Mouse (Mus musculus) cerebellum, postnatal 10 days (tissue): Measurements from ENCODE around the gene Tmem147.
A peak's percentile ranks its signal among the peaks of the same experiment; 100 is the strongest.
"Not testable (repeated sequence)": the region's sequence is repeated elsewhere in the genome, so short reads cannot be mapped to it uniquely, and the experiment has no call there.

Experiments used
- DNase-seq, 2 experiments: peaks; one replicate each; pipeline ENCODE4 v3.0.0; 2021; ENCODE audit warnings: mixed read lengths in 2 of 2

Tmem147 gene

DNA sequence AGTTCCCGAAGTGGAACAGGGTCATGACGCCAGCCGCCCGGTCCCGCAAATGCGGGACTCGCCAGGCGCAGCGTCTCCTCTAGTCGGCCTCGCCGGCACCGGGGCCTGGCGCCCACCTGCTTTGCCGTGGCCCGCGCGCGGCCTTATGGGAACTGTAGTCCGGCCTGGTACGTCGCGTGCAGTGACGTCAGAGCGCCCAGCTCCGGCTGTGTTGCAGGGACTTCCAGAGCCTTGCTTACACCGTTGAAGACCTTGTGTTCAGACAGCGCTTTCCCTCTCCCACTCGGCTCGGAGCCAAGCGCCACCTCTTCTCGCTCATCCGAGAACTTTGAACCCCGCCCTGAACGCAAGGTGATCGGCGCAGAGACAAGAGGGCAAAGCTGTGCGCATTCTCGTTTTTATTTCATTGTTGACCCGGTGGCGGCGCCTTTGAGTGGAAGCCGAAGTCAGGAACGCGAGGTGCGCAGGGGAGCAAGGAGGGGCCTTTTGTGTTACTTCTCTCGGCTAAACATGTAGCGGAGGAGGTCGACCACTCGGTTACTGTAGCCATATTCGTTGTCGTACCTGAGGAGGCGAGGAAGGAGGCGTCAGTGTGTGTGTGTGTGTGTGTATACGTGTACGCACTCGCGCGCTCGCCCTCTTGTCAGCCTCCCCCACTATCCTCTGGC is at the start of gene Tmem147:
TSS of gene Tmem147 (minus strand) at position 145 of the 668 bp plus-strand sequence.
- peak; percentile 99 for DNase-seq

- no peak for DNase-seq
Measured at GRCm38 (mm10) chr7:30777911-30778310, 48.6 kb upstream of the Tmem147 start.

- DNase-seq, result no peak
Measured at GRCm38 (mm10) chr7:30777081-30777579, 47.8 kb upstream of the Tmem147 start.

DNA sequence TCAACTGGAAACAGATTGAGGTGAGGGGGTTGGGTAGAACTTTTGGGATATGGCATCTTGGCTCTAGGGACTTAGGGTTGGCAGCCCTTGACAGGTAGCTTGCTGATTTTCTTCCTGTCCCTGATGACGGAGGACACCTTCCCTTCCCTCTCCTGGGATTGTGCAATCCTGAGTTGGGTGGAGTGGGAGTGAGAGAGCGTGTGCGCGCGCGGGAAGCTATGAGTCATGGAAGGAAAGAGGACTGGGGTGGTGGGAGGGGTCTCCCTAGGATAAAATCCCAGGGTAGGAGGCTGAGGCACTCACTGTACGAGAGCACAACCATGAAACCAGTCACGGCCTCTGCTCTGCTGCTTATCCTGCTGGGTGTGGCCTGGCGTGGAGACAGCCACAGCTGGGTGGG is 46.8 kb upstream of the Tmem147 start:
- no peak for DNase-seq

DNA sequence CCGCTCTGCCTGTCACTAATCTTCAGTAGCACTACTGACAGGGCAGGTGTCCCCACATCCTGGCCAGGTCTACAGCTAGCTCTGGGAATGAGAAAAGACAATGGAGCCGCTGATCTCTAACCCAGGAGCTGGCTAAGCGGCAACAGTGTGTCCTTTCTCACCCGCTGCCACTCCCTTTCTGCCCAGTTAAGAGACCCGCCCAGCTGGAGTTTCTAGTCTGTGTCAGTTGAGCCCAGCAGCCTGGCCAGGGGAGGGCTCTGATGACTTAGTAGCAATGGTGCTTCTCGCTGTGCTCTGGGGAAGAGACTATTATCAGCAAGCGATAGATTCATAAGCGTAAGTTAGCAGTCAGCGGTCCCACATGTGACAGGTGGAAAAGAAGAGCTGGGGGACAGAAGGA is 39.9 kb upstream of the Tmem147 start:
- DNase-seq, result no peak

DNA sequence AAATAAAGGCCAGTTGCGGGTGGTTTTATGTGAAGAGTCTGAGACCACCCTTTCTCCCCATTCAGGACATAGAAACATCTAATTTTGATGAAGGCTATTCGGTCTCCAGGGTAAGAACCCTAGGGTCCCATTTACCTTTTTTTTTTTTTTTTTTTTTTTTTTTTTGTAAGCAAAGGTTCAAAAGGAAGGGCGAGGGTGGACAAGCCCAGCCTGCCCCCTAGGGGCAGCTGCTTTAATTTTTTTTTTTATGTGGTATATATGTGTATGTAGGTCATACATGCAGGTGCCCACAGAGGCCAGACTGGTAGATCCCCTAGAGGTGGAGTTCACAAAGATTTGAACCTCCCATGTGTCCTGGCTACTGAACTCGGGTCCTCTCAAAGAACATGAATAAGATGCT is 37.1 kb upstream of the Tmem147 start:
- no peak for DNase-seq

GRCm38 (mm10) chr7:30765173-30765572 is 35.8 kb upstream of the Tmem147 start:
- DNase-seq, result no peak

GRCm38 (mm10) chr7:30763456-30763855 is 34.1 kb upstream of the Tmem147 start, which contains the start of gene Dmkn:
Gene Dmkn, plus strand, starts transcription at chr7:30763756.
- DNase-seq, result no peak

DNA sequence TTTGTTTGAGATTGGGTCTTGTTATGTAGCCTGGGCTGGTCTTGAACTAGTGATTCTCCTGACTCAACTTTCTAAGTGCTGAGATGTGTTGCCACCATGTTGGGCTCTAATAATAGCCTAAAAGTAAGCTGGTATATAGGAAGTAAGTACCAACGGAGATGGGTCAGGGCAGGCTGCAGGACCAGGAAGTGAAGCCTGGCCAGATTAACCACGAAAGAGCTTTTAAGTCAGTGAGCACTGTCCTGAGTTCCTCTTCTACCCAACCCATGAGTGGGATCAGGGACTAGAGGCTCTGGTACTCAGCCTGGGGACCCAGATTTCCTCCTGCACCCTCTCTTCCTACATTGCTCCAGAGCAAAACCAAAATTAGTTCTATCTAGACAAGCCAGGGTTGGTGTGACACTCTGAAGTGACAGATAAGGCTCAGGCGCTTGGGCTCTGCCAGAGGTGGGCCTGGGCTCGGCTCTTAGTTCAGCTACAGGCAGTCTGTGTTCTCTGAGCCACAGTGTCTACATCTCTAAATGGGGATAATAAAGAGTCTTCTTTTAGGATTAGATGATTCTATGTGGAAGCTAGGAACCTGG is 32.5 kb upstream of the Tmem147 start:
- DNase-seq, result no peak

- peak; percentile 60 to 63 for DNase-seq
Measured at GRCm38 (mm10) chr7:30758853-30759252, 29.5 kb upstream of the Tmem147 start.

- no peak for DNase-seq
Measured at GRCm38 (mm10) chr7:30757001-30757400, 27.7 kb upstream of the Tmem147 start.

DNA sequence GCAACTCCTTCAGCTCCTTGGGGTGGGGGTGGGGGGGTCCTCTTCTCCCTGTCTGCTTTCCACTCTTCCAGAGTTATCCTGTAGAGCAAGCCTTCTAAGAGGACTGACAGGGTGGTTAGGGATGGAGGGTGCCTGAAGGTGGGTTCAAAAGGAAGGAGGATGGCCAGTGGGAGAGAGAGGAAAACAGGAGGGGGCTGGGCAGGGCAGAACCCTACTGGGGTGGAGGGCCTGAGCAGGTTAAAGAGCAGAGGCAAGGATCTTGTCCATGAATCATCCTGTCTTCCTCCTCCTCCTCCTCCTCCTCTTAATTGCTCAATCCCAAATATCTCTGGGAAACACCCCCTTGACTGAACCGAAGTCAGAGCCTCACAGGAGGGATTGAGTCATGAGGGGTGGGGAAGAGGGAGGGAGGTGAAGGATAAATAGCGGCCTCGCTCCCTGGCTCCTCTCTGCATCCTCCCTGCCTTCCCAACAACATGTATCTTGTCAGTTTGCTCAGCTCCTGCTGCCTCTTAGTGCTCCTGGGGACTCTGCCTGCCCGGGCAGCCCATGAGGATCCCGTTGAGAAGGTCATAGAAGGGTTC is 21.8 kb upstream of the Tmem147 start, which contains the start of gene Sbsn:
TSS of gene Sbsn (plus strand) at position 386 of the 584 bp plus-strand sequence.
- DNase-seq, result no peak

DNA sequence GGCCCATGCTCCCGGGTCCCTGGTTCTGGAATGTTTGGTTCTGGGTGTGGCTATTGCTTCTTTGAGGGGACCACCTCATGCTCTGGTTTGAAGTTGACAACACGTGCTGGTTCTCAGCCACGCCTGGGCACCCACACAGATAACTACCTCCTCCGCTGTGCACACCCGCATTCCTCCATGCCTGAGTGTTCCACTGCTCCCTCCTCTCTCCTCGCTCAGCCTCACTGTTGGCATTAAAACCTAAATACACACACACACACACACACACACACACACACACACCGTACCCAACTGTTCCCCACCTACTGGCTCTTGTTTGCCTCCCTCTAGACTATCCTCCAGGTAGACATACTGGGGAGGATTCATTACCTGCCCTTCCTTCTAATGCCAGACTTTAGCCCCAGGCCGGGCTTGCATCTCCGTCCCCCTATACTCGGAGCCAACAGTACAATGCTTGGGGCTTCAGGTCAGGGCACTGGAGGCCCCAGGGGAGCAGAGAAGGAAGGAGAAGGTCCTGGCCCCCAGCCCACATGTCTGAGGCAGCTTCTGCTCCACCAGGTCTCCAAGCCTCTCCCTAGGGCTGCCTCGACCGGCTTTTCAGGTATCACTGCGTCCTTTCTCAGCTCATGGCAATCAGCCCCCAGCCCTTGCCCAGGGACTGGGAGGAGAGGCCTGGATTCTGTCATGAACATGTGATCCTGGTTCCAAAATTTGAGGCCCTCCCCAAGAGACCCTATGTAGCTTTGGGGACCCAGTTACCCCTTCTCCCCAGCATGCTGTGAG is 20.7 kb upstream of the Tmem147 start:
- DNase-seq, result no peak

GRCm38 (mm10) chr7:30747525-30748204 is 18.3 kb upstream of the Tmem147 start:
- DNase-seq, result no peak

DNA sequence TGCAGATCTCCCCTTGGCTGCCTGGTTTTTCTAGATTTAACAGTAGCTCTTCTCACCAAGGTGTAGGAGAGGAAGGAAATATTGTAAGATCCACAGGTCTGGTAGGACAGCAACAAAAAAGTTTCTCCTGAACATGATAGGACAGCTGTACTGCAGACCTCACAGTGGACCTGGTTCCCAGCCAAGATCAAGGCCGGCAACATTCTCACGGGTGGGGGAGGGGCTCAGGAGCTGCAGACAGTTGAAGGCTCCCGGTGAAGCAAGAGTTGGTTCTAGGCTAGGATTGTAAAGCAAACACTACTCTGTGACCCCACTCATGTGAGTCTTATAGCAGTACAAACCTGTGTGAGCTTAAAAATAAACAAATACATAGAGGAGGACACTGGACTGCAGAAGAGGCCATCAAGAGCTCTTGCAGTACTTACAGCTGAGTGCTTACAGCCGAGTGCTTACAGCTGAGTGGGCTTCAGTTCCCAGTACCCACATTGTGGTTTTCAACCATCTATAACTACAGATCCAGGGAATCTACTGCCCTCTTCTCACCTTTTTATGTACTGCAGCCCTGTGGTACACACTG is 14.8 kb upstream of the Tmem147 start:
- peak; percentile 36 to 53 for DNase-seq

- DNase-seq, result not testable (repeated sequence)
Measured at GRCm38 (mm10) chr7:30743617-30744016, 14.3 kb upstream of the Tmem147 start, which contains the start of gene Gapdhs. Gene Gapdhs, minus strand, starts transcription at chr7:30743681.

- not testable (repeated sequence) for DNase-seq
Measured at GRCm38 (mm10) chr7:30742570-30742969, 13.2 kb upstream of the Tmem147 start.

DNA sequence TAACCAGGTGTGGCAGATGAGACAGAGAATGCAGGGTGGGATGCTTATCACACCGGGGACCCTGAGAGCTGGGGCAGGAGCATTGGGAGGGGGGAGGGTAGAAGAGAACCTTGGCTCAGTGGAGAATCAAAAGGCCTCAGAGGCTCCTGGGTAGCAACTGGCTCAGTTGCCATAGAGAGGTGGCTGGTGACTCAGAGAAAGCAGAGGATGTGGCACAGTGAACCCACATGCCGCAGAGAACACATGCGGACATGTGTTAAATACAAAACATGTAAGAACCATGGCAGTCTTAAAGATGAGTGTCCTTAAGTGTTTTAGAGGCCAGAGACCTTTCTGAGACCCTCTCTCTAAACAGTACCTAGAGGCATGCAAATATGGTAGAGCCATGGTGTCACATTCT is 6.9 kb upstream of the Tmem147 start:
- DNase-seq, result no peak

DNA sequence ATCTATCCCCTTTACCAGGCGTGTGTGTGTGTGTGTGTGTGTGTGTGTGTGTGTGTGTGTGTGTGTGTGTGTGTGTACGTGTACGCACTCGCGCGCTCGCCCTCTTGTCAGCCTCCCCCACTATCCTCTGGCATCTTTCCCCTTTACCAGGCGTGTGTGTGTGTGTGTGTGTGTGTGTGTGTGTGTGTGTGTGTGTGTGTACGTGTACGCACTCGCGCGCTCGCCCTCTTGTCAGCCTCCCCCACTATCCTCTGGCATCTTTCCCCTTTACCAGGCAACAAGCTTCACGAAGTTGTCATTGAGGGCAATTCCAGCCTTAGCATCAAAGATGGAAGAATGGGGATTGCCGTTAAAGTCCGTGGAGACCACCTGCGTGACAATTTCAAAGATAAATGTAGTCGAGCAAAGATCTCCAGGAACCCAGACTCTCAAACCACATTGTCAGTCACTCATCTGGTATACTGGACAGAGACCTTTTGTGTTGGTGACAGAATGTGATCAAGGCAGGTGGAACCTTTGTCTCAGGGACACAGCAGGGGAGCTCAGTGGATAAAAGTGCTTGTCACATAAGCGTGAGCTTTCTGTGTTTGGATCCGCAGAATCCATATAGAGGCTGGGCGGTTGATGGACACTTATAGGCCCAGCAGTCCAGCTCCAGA is 853 bp upstream of the Tmem147 start:
- DNase-seq, result peak; percentile 64 to 65

GRCm38 (mm10) chr7:30728739-30729395 is 473 bp downstream of the Tmem147 start:
- no peak for DNase-seq

GRCm38 (mm10) chr7:30728214-30728613 is 1.1 kb downstream of the Tmem147 start:
- DNase-seq, result peak in 1 of 2 experiments; percentile 30
